Mouse (Mus musculus) forebrain, embryonic 16.5 days (tissue): ENCODE results near the gene Pycr2. TPM values are rescaled to one million over a fixed set of nuclear protein-coding genes. Genes with fewer than 3 reads are reported as not detected.

ENCODE experiments used
- polyA plus RNA-seq: library from polyadenylated mRNA; unstranded; fragments of >200 nt; fragmentation: Nextera tagmentation; extraction: Ambion mirVana; gene quantifications from 2 replicates; pipeline ENCODE4 v1.2.1, GENCODE M21; 2015

The Pycr2 gene
- polyA plus RNA-seq, 1 experiment from 2014 or later: 84.8 TPM

Other genes starting within 250 kb of the Pycr2 start
- 0.10 TPM in 1 of 2 replicates, not detected in the other for gene Mixl1, start 207.3 kb upstream of the Pycr2 start, polyA plus RNA-seq
- 23.5 and 25.0 TPM in 2 replicates for gene Acbd3, start 178.2 kb upstream of the Pycr2 start, polyA plus RNA-seq
- 3,503 and 3,633 TPM in 2 replicates for gene H3f3a, start 90.3 kb upstream of the Pycr2 start, polyA plus RNA-seq
- gene Sde2, start 53.2 kb upstream of the Pycr2 start, polyA plus RNA-seq: 36.6 and 41.9 TPM in 2 replicates
- gene Lefty2, start 11.2 kb upstream of the Pycr2 start, polyA plus RNA-seq: 4.1 and 6.6 TPM in 2 replicates
- 0.30 and 0.39 TPM in 2 replicates for gene Lefty1, start 30.7 kb downstream of the Pycr2 start, polyA plus RNA-seq
- 1.3 and 2.0 TPM in 2 replicates for gene Tmem63a, start 38.1 kb downstream of the Pycr2 start, polyA plus RNA-seq
- gene Ephx1, start 116.6 kb downstream of the Pycr2 start, polyA plus RNA-seq: 5.5 and 6.6 TPM in 2 replicates
- not detected in 2 replicates for gene 9130409I23Rik, start 146.9 kb downstream of the Pycr2 start, polyA plus RNA-seq
- 43.1 and 51.4 TPM in 2 replicates for gene Nvl, start 239.9 kb downstream of the Pycr2 start, polyA plus RNA-seq
- 70.0 and 78.4 TPM in 2 replicates for gene Cnih4, start 240.4 kb downstream of the Pycr2 start, polyA plus RNA-seq